Mouse (Mus musculus): Measurements from ENCODE around the gene S100a14. TPM values are rescaled to one million over a fixed set of nuclear protein-coding genes. Genes with fewer than 3 reads are reported as not detected.

S100a14 gene
- polyA plus RNA-seq, 1 experiment = 0.10 TPM

GRCm38 (mm10) chr3:90506362-90506761 lies 20.3 kb upstream of the S100a14 start:
- H3K4me1 ChIP-seq = peaks cover 49% of the 10 kb centered on the region
- no peaks in the 10 kb centered on the region for H3K27me3 ChIP-seq (replicated peaks)
- peaks cover 72% of the 10 kb centered on the region for H3K36me3 ChIP-seq (replicated peaks; ENCODE audit: low read length)
- H3K9me3 ChIP-seq = no peaks in the 10 kb centered on the region
- no peak overlapping the region for H3K4me3 ChIP-seq (replicated peaks)
- TF ChIP-seq FLI1 (IDR thresholded peaks at IDR 0.05; ENCODE audit: low read length) (no peak), GATA1 (IDR thresholded peaks at IDR 0.05; ENCODE audit: borderline replicate concordance, low read length) (no peak)

- peaks cover 61% of the 10 kb centered on the region for H3K36me3 ChIP-seq (replicated peaks; ENCODE audit: low read length)
- H3K27me3 ChIP-seq (replicated peaks) = no peaks in the 10 kb centered on the region
- no peaks in the 10 kb centered on the region for H3K9me3 ChIP-seq
- TF ChIP-seq FLI1 (IDR thresholded peaks at IDR 0.05; ENCODE audit: low read length) (no peak), GATA1 (IDR thresholded peaks at IDR 0.05; ENCODE audit: borderline replicate concordance, low read length) (no peak)
- peaks cover 64% of the 10 kb centered on the region for H3K4me1 ChIP-seq
- peak overlapping the region; percentile 98 for H3K4me3 ChIP-seq (replicated peaks)
Observed at GRCm38 (mm10) chr3:90508287-90508949, 18.2 kb upstream of the S100a14 start.

GRCm38 (mm10) chr3:90508950-90509746 lies 17.5 kb upstream of the S100a14 start, which contains the start of gene Chtop:
TSS of gene Chtop (minus strand) at chr3:90509498.
- Histone ChIP-seq H3K4me3 (replicated peaks) (peak within 1 kb of the TSS; percentile 98), H3K36me3 (replicated peaks; ENCODE audit: low read length) (peaks cover 54% of the 10 kb centered on the region), H3K4me1 (peaks cover 66% of the 10 kb centered on the region), H3K9me3 (no peaks in the 10 kb centered on the region), H3K27me3 (replicated peaks) (no peaks in the 10 kb centered on the region)
- TF ChIP-seq GATA1 (IDR thresholded peaks at IDR 0.05; ENCODE audit: borderline replicate concordance, low read length) (no peak), FLI1 (IDR thresholded peaks at IDR 0.05; ENCODE audit: low read length) (no peak)

- peaks cover 64% of the 10 kb centered on the region for H3K4me1 ChIP-seq
- H3K9me3 ChIP-seq = no peaks in the 10 kb centered on the region
- no peak for TF ChIP-seq GATA1 (IDR thresholded peaks at IDR 0.05; ENCODE audit: borderline replicate concordance, low read length)
- TF ChIP-seq FLI1 (IDR thresholded peaks at IDR 0.05; ENCODE audit: low read length) = no peak
- no peaks in the 10 kb centered on the region for H3K27me3 ChIP-seq (replicated peaks)
- peak overlapping the region; percentile 98 for H3K4me3 ChIP-seq (replicated peaks)
- peaks cover 48% of the 10 kb centered on the region for H3K36me3 ChIP-seq (replicated peaks; ENCODE audit: low read length)
Observed at GRCm38 (mm10) chr3:90509747-90510123, 16.9 kb upstream of the S100a14 start.

GRCm38 (mm10) chr3:90512276-90512675 lies 14.4 kb upstream of the S100a14 start:
- Histone ChIP-seq H3K4me1 (peaks cover 68% of the 10 kb centered on the region), H3K4me3 (replicated peaks) (no peak overlapping the region), H3K27me3 (replicated peaks) (no peaks in the 10 kb centered on the region), H3K9me3 (no peaks in the 10 kb centered on the region), H3K36me3 (replicated peaks; ENCODE audit: low read length) (peaks cover 34% of the 10 kb centered on the region)
- TF ChIP-seq GATA1 (IDR thresholded peaks at IDR 0.05; ENCODE audit: borderline replicate concordance, low read length) (no peak), FLI1 (IDR thresholded peaks at IDR 0.05; ENCODE audit: low read length) (no peak)

GRCm38 (mm10) chr3:90512948-90513642 lies 13.6 kb upstream of the S100a14 start:
- peaks cover 38% of the 10 kb centered on the region for H3K36me3 ChIP-seq (replicated peaks; ENCODE audit: low read length)
- H3K4me3 ChIP-seq (replicated peaks) = peak overlapping the region; percentile 97
- H3K9me3 ChIP-seq = no peaks in the 10 kb centered on the region
- TF ChIP-seq FLI1 (IDR thresholded peaks at IDR 0.05; ENCODE audit: low read length) = no peak
- no peak for TF ChIP-seq GATA1 (IDR thresholded peaks at IDR 0.05; ENCODE audit: borderline replicate concordance, low read length)
- no peaks in the 10 kb centered on the region for H3K27me3 ChIP-seq (replicated peaks)
- peaks cover 68% of the 10 kb centered on the region for H3K4me1 ChIP-seq

GRCm38 (mm10) chr3:90513796-90514590 lies 12.7 kb upstream of the S100a14 start, which contains the start of the genes S100a1 and S100a13:
TSS of gene S100a1 (minus strand) at chr3:90514392.
TSS of gene S100a13 (plus strand) at chr3:90514435.
- Histone ChIP-seq H3K27me3 (replicated peaks) (no peaks in the 10 kb centered on the region), H3K36me3 (replicated peaks; ENCODE audit: low read length) (peaks cover 43% of the 10 kb centered on the region), H3K4me1 (peaks cover 67% of the 10 kb centered on the region), H3K9me3 (no peaks in the 10 kb centered on the region), H3K4me3 (replicated peaks) (peak within 1 kb of the TSS; percentile 97)
- TF ChIP-seq FLI1 (IDR thresholded peaks at IDR 0.05; ENCODE audit: low read length) = no peak
- no peak for TF ChIP-seq GATA1 (IDR thresholded peaks at IDR 0.05; ENCODE audit: borderline replicate concordance, low read length)

- Histone ChIP-seq H3K36me3 (replicated peaks; ENCODE audit: low read length) (peaks cover 47% of the 10 kb centered on the region), H3K4me3 (replicated peaks) (peak overlapping the region; percentile 97), H3K4me1 (peaks cover 67% of the 10 kb centered on the region), H3K9me3 (no peaks in the 10 kb centered on the region), H3K27me3 (replicated peaks) (no peaks in the 10 kb centered on the region)
- TF ChIP-seq FLI1 (IDR thresholded peaks at IDR 0.05; ENCODE audit: low read length) (no peak), GATA1 (IDR thresholded peaks at IDR 0.05; ENCODE audit: borderline replicate concordance, low read length) (no peak)
Observed at GRCm38 (mm10) chr3:90514691-90515090, 12.0 kb upstream of the S100a14 start.

GRCm38 (mm10) chr3:90515242-90515641 lies 11.4 kb upstream of the S100a14 start:
- no peak for TF ChIP-seq FLI1 (IDR thresholded peaks at IDR 0.05; ENCODE audit: low read length)
- no peak for TF ChIP-seq GATA1 (IDR thresholded peaks at IDR 0.05; ENCODE audit: borderline replicate concordance, low read length)
- Histone ChIP-seq H3K4me1 (peaks cover 67% of the 10 kb centered on the region), H3K36me3 (replicated peaks; ENCODE audit: low read length) (peaks cover 51% of the 10 kb centered on the region), H3K9me3 (no peaks in the 10 kb centered on the region), H3K4me3 (replicated peaks) (peak overlapping the region; percentile 97), H3K27me3 (replicated peaks) (no peaks in the 10 kb centered on the region)

Measured in megakaryocyte, embryonic 14.5 days (primary cell).